Mouse (Mus musculus): ENCODE measurements around the gene Wbp2. TPM values are rescaled to one million over a fixed set of nuclear protein-coding genes. Genes with fewer than 3 reads are reported as not detected.
A peak's percentile ranks its signal among the peaks of the same experiment; 100 is the strongest.

Gene Wbp2
- polyA plus RNA-seq, 1 experiment from 2014 or later: 201 TPM

DNA sequence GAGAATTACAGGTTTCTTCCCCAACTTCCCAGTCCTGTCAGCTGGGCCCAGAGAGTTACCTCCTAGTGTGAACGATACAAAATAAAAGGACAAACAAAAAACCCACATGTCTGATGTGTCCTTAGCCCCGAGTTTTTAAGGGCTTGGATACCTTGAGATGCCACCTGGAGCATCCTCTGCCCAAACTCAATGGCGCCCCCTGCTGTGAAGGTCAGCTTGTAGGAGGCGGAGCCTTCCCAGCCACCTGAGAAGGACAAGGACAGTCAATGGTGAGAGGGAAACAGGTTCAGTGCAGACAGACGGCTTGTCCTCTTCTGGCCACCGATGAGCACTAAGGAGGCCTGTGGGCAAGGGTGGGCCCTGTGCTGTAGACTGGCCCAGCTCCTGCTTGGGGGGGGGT is 5.7 kb downstream of the Wbp2 start:
- no peak overlapping the region for H3K4me2 ChIP-seq (replicated peaks; ENCODE audit: low read depth)
- 60% methylated on average over 6 of the region's 6 CpGs for WGBS
- H3K4me1 ChIP-seq (replicated peaks; ENCODE audit: control insufficient read depth, insufficient read depth, low read length): 0 out of 2 replicates have a peak, but pooled peaks cover 4% of the 10 kb centered on the region
- H3K36me3 ChIP-seq (ENCODE audit: control insufficient read depth, insufficient read depth): peaks cover 54% of the 10 kb centered on the region
- H3K27me3 ChIP-seq (replicated peaks; ENCODE audit: control insufficient read depth, insufficient read depth, low read length): no peaks in the 10 kb centered on the region
- H3K9ac ChIP-seq (ENCODE audit: low read depth, low read length): no peak overlapping the region
- H3K9me3 ChIP-seq (ENCODE audit: control insufficient read depth): no peaks in the 10 kb centered on the region
- H3K27ac ChIP-seq (ENCODE audit: low read depth, low read length): no peak overlapping the region
- TF ChIP-seq CTCF (IDR thresholded peaks at IDR 0.05; ENCODE audit: low read depth): peak; percentile 79
- H3K4me3 ChIP-seq (ENCODE audit: low read depth, low read length): no peak overlapping the region
- no peak for ATAC-seq

DNA sequence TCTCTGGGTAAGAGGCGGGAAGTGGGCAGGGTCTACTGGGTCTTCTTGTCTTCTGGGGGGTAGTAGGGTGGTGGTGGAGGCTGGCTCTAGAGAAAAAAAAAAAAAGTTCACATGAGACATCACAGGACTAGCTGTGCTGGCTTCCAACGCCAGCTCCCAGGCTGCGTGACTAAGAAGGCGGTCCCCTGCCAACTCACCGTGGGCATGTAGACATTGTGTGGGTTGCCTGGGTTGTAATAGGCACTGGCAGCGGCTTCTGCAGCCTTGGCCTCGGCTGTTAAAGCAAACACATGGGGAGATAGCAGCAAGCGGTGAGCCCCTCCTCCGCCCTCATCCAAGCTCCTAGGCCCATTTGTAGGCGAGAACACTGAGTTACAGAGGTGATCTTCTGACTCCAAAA is 7.3 kb downstream of the Wbp2 start:
- no peak overlapping the region for H3K4me2 ChIP-seq (replicated peaks; ENCODE audit: low read depth)
- peaks cover 54% of the 10 kb centered on the region for H3K36me3 ChIP-seq (ENCODE audit: control insufficient read depth, insufficient read depth)
- TF ChIP-seq CTCF (IDR thresholded peaks at IDR 0.05; ENCODE audit: low read depth): no peak
- no peak for ATAC-seq
- H3K4me1 ChIP-seq (replicated peaks; ENCODE audit: control insufficient read depth, insufficient read depth, low read length): peaks cover 4% of the 10 kb centered on the region; the same call in 1 of the 2 replicates
- no peaks in the 10 kb centered on the region for H3K9me3 ChIP-seq (ENCODE audit: control insufficient read depth)
- no peak overlapping the region; the same call in 1 of the 2 replicates for H3K27ac ChIP-seq (ENCODE audit: low read depth, low read length)
- no peak overlapping the region for H3K4me3 ChIP-seq (ENCODE audit: low read depth, low read length)
- WGBS: 66% methylated on average over 10 of the region's 10 CpGs
- no peak overlapping the region for H3K9ac ChIP-seq (ENCODE audit: low read depth, low read length)
- H3K27me3 ChIP-seq (replicated peaks; ENCODE audit: control insufficient read depth, insufficient read depth, low read length): no peaks in the 10 kb centered on the region

DNA sequence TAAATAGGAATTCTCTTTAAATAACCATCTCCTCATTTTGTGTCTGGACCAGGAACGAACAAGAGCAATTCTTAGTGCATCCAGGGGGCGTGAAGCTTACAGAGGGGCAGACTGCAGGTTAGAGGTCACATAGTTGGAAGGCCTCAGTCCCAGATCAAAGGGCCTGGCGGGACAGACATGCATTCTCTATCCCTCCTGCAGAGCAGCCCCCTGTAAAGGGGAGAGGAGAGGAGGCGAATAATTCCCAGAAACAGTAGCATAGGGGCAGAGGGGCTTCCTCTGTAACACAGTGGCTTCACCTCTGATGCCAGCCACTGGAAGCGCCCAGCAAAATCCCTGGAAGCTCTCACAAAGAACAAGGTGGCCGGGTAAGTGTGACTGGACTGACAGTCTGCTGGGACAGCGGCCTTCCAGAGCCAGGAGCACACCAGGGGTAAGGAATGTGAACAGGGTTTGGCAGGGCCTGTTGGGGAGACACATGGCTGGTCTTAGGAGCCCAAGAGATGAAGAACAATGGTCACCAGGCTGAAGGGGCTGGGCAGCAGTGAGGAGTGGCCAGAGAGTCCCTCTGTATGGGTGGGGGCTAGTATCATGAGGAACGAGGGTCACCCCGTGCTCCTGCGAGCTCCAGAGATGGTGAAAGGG is 8.0 kb downstream of the Wbp2 start:
- Histone ChIP-seq H3K4me2 (replicated peaks; ENCODE audit: low read depth) (no peak overlapping the region), H3K4me3 (ENCODE audit: low read depth, low read length) (no peak overlapping the region), H3K9me3 (ENCODE audit: control insufficient read depth) (no peaks in the 10 kb centered on the region), H3K36me3 (ENCODE audit: control insufficient read depth, insufficient read depth) (peaks cover 48% of the 10 kb centered on the region), H3K4me1 (replicated peaks; ENCODE audit: control insufficient read depth, insufficient read depth, low read length) (peaks cover 4% of the 10 kb centered on the region; the same call in 1 of the 2 replicates), H3K9ac (ENCODE audit: low read depth, low read length) (no peak overlapping the region), H3K27ac (ENCODE audit: low read depth, low read length) (no peak overlapping the region), H3K27me3 (replicated peaks; ENCODE audit: control insufficient read depth, insufficient read depth, low read length) (no peaks in the 10 kb centered on the region)
- no peak for TF ChIP-seq CTCF (IDR thresholded peaks at IDR 0.05; ENCODE audit: low read depth)
- no peak for ATAC-seq
- WGBS: 59% methylated on average over 10 of the region's 10 CpGs

- Histone ChIP-seq H3K4me1 (replicated peaks; ENCODE audit: control insufficient read depth, insufficient read depth, low read length) (peaks cover 4% of the 10 kb centered on the region; the same call in 1 of the 2 replicates), H3K4me3 (ENCODE audit: low read depth, low read length) (peak overlapping the region; percentile 29), H3K9me3 (ENCODE audit: control insufficient read depth) (no peaks in the 10 kb centered on the region), H3K27ac (ENCODE audit: low read depth, low read length) (peak overlapping the region; percentile 62), H3K4me2 (replicated peaks; ENCODE audit: low read depth) (peak overlapping the region; percentile 64), H3K27me3 (replicated peaks; ENCODE audit: control insufficient read depth, insufficient read depth, low read length) (no peaks in the 10 kb centered on the region), H3K36me3 (ENCODE audit: control insufficient read depth, insufficient read depth) (peaks cover 42% of the 10 kb centered on the region), H3K9ac (ENCODE audit: low read depth, low read length) (no peak overlapping the region)
- TF ChIP-seq CTCF (IDR thresholded peaks at IDR 0.05; ENCODE audit: low read depth): no peak
- peak; percentile 7 for ATAC-seq
- WGBS: 7% methylated on average over 16 of the region's 16 CpGs
These were observed 8.6 kb downstream of the Wbp2 start for GRCm38 (mm10) chr11:116078221-116078620.

DNA sequence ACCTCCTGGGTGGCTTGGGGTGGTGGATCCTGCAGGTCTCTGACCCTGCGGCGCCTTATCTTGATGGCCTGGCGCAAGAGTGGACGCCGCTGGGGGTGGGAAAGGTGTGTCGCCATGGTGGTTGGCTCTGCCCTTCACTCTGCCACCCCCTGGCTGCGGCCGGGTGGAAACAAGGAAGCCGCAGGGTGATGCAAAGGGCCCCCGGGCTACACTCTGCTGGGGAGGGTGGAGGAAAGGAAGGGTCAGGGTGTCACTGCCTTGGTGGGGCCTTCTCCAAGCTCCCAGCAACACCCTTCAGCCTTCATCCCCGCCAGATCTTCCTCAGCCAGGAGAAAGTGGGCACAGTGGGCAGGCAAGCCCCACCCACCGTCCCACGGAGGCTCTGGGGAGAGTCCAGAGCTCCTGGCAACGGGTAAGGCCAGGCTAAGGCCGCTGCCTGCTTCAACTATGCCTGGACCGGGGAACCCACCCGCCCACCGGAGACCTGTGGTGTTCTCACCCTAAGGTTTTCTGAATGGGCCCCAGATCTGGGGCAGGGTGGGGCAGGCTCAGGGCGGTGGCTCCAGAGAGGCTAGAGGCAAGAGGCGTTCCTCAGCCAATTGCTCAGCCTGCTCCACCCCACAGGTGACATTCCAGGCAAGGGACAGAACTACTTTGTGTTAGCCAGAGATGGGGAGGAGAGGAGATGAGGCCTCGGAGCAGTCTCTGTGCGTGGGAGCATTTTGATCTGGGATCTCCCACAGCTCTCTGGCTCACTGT is 9.2 kb downstream of the Wbp2 start, which contains the start of gene Unc13d:
TSS of gene Unc13d (minus strand) at position 516 of the 759 bp plus-strand sequence.
- peak within 1 kb of the TSS; percentile 40; the same call in 1 of the 2 replicates for H3K9ac ChIP-seq (ENCODE audit: low read depth, low read length)
- peak within 1 kb of the TSS; percentile 62 for H3K27ac ChIP-seq (ENCODE audit: low read depth, low read length)
- H3K4me1 ChIP-seq (replicated peaks; ENCODE audit: control insufficient read depth, insufficient read depth, low read length): peaks cover 4% of the 10 kb centered on the region; the same call in 1 of the 2 replicates
- H3K4me2 ChIP-seq (replicated peaks; ENCODE audit: low read depth): peak within 1 kb of the TSS; percentile 64
- no peaks in the 10 kb centered on the region for H3K9me3 ChIP-seq (ENCODE audit: control insufficient read depth)
- H3K36me3 ChIP-seq (ENCODE audit: control insufficient read depth, insufficient read depth): peaks cover 36% of the 10 kb centered on the region
- no peaks in the 10 kb centered on the region for H3K27me3 ChIP-seq (replicated peaks; ENCODE audit: control insufficient read depth, insufficient read depth, low read length)
- ATAC-seq: peak; percentile 69
- 29% methylated on average over 22 of the region's 22 CpGs for WGBS
- peak within 1 kb of the TSS; percentile 29 for H3K4me3 ChIP-seq (ENCODE audit: low read depth, low read length)
- TF ChIP-seq CTCF (IDR thresholded peaks at IDR 0.05; ENCODE audit: low read depth): peak; percentile 66

DNA sequence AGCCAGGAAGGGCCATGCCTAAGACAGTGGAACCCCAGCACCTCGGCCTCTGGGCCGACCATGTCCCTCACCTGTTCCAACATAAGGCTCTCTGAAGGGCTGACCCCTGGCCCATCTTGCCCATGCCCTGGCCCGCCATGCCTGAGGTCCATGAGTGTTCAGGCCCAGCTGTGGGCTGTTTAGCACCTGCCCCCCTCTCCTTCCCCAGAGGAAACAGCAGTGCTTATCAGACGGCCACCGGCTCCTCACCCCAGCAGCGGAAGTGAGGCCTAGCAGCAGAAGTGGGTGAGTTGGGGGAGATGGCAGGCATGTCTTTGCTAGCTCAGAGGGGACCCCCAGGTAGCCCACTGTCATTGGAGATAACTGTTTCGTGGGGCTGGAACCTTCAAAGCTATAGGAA is 10.0 kb downstream of the Wbp2 start:
- TF ChIP-seq CTCF (IDR thresholded peaks at IDR 0.05; ENCODE audit: low read depth): no peak
- peak overlapping the region; percentile 29; the same call in 1 of the 2 replicates for H3K4me3 ChIP-seq (ENCODE audit: low read depth, low read length)
- 77% methylated on average over 7 of the region's 7 CpGs for WGBS
- no peak for ATAC-seq
- H3K4me2 ChIP-seq (replicated peaks; ENCODE audit: low read depth): peak overlapping the region; percentile 64
- peaks cover 29% of the 10 kb centered on the region for H3K36me3 ChIP-seq (ENCODE audit: control insufficient read depth, insufficient read depth)
- H3K27me3 ChIP-seq (replicated peaks; ENCODE audit: control insufficient read depth, insufficient read depth, low read length): no peaks in the 10 kb centered on the region
- no peaks in the 10 kb centered on the region for H3K9me3 ChIP-seq (ENCODE audit: control insufficient read depth)
- H3K9ac ChIP-seq (ENCODE audit: low read depth, low read length): peak overlapping the region; percentile 40; the same call in 1 of the 2 replicates
- H3K27ac ChIP-seq (ENCODE audit: low read depth, low read length): no peak overlapping the region
- peaks cover 4% of the 10 kb centered on the region; the same call in 1 of the 2 replicates for H3K4me1 ChIP-seq (replicated peaks; ENCODE audit: control insufficient read depth, insufficient read depth, low read length)

All from intestine, postnatal 0 days (tissue).